Mouse (Mus musculus) heart, postnatal 25 days (tissue): ENCODE measurements around the gene Gdf15. TPM values are rescaled to one million over a fixed set of nuclear protein-coding genes. Genes with fewer than 3 reads are reported as not detected.

Source experiments
- DNase-seq: peaks from one replicate; pipeline ENCODE4 v3.0.0; 2022; ENCODE audit warnings: low spot score
- intact Hi-C: fragments of 180-260 bp; cut with DNase I; formaldehyde crosslinking; loops from one replicate; pipeline ENCODE4 v1.15.1; 2025
- total RNA-seq, 2 experiments: library from RNA; stranded (reverse); gene quantifications; 2 replicates each; pipeline ENCODE4 v1.2.3; 2021

The Gdf15 gene
- total RNA-seq, 2 experiments from 2014 or later: 0.56 to 0.73 TPM

DNA sequence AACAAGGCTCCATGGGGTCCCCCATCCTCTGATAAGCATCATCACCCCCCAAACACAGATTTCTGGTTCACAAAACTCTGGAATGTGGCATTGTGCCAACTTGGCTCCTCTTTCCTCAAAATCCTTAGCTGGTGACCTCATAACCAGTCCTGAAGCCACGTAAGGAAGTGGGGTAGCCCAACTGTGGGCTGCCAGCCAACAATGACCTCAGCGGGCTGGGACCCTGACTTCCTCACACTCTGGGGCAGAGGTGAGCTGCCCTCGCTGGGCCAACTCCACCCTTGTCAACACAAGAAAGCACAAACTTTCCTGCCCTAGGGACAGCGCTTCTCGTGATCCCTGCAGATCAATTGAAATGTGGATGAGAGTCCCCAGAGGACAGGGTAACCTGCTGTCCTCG is 1.8 kb upstream of the Gdf15 start:
- DNase-seq: peak; percentile 74
- intact Hi-C loops: no loop called here

DNA sequence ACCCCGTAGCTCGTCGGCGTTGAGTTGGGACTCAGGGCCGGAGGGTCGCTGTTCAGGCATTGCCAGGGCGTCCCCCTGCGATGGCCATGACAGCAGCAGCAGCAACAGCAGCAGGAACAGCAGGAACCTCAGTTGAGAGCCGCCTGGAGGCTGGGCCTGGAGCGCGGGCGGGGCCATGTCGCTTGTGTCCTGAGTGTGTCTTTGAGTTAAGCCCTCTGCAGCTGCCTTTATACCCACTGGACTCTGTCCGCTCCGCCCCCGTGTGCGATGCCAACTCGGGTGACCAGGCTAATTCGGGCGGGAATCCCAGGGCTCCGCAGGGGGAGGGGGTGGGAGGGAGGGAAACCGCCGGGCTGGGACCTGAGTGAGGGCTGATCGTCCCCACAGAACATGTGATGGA is 820 bp downstream of the Gdf15 start:
- intact Hi-C loops: loop anchor here (2.0 kb wide), 1 partner anchor 69 kb away; no protein-coding TSS in a partner anchor
- DNase-seq: no peak

DNA sequence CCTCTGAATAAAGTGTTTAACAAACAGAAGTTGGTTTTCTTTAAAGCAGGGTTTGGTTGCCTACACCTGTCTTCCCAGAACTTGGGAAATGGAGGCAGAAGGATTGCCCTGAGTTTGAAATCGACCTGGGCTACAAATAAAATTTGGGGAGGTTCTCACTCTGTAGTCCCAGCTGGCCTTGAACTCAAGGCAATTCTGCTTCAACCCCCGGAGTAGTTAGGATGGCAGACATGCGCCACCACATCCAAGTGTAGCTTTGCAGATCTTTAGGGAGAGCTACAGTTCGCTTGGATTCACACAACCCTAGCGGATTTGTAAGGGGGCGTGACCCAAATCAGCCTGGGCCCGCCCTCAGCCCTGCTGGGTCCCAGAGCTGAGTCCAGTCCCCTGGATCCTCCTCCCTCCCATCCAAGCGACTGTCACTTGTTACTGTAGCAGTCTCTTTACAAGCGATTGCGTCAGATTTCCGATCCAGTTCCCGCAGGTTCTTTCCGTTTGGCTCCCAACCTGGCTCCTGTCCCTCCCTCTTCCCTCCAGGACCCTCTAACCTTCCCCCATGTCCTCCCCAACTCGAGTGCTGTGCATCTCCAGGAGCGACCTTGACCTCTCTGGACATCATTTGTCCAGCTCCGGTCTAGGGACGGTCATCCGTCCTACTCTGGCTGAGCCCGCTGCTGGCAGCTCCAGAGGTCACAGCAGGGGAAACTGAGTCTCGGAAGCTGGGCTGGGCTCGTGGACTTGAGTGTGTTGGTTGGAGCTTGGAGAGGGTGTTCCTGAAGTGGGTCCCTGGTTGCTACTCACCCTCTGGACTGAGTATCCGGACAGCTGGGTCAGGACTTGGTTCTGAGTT is 1.5 kb downstream of the Gdf15 start:
- intact Hi-C loops: loop anchor here (2.0 kb wide), 1 partner anchor 70 kb away; no protein-coding TSS in a partner anchor
- peak; percentile 57 for DNase-seq

DNA sequence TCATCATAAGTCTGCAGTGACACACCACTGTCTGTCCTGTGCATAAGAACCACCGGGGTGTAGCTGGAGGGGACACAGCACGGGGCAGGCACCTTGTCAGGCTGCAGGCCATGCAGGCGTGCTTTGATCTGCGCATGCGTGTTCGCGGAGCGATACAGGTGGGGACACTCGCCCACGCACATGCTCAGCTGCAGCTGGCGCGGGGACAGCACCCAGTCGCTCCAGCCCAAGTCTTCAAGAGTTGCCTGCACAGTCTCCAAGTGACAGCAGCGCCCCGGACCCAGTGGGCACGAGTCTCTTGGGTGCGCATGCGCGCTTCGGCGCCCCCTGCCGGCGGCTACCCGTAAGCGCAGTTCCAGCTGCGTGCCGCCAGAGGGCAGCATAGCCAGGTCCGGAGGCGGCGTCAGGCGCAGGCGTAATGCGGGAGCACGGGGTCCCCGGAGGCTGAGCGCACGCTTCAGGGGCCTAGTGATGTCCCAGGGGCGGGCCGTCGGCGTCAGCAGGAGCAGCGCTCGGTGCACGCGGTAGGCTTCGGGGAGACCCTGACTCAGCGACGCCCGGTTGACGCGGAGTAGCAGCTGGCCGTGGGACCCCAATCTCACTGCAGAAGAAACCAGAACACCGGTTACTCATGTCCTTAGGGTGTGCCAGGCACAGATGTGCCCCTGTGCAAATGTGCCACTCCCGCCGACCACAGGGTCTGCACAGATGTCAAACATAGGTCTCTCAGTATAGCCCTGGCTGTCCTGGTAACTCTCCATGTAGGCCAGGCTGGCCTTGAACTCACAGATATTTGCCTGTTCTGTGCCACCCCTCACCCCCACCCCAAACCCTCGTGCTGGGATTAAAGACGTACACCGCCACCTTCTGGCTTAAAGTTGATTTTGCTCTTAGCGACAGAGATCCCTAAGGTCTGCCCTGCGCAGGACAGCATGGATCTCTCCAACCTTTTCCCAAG is 2.4 kb downstream of the Gdf15 start:
- peak; percentile 79 for DNase-seq
- intact Hi-C loops: loop anchor here (1.0 to 2.0 kb wide), 3 partner anchors 17 to 71 kb away; no protein-coding TSS in a partner anchor

DNA sequence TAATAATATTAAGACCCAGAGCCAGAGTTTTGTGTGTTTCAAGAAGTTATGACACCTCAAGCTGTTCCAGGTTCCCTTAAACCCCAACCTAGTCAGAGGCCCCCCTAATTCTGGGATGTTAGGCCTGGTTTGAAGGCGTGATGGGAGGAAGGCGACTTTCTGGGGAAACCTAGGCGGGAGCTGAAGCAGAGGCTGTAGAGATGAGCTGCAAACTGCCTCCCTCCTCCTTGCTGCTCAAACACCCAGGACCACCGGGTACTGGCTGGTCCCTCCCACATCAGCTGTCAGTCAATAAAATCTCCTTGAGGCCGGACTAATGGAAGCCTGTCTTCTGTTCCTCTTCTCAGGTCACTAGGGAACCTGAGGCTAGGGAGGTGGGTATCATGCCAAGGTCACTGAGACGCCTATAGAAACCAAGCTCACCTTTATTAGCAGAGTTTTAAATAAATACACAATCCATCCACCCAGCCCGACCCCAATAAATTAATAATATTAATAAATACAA is 3.2 kb downstream of the Gdf15 start:
- DNase-seq: no peak
- intact Hi-C loops: loop anchor here (1.0 to 2.0 kb wide), 2 partner anchors 16 to 22 kb away; no protein-coding TSS in a partner anchor

DNA sequence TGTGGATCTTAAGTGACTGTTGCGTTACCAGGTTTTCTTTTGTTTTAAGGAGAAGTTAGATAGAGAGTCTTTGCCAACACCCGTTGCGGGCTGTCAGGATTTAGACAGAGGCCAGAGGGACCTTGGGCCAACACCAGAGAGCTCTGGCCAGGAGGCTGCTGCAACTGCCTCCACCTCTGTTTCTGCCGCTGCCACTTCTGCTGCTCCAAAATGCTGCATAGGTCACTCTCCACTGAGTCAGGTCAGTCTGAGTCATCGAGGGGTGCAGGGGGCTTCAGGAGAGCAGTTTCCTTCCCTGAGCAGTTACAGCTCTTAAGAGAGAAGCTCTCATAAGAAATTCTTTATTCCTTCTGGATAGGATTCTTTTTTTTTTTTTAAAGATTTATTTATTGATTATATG is 5.2 kb downstream of the Gdf15 start:
- no peak for DNase-seq
- intact Hi-C loops: no loop called here

DNA sequence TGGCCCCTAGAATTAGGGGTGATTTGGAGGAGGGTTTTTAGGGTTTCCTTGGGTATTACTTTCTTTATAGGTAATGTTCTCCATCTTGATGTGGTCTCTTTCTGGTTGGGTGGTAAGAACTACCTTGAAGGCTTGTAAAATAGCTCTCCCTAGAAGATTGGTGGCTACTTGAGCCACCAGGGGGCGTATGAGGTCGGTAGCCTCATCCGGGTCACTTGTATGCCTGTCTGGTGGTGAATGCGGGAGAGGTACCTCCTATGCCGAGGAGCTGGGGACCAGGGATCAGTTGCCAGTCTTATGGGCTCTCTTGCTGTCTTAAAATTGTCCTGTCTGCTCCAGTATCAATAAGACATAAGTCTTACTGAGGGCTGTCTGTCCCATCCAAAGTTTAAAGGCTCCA is 7.2 kb downstream of the Gdf15 start:
- no peak for DNase-seq
- intact Hi-C loops: no loop called here

DNA sequence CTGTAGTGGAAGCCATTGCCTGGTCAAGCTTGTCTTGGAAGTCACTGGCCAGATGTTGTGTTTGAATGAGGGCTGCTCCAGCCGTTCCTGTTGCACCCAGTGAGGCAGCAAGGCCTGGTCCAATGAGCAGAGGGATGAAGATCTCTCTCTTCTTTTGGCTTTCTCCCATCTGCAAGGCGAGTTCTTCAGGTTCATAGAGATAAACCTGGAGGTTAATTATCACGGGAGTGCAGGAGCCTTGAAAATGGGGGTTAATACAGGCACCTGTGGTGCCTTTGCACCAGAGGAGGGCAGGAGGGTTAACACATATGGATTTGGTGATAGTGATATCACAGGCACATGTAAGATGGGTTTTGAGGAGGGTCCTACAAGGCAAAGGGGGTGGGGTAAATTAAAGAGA is 10.0 kb downstream of the Gdf15 start:
- intact Hi-C loops: no loop called here
- DNase-seq: no peak

DNA sequence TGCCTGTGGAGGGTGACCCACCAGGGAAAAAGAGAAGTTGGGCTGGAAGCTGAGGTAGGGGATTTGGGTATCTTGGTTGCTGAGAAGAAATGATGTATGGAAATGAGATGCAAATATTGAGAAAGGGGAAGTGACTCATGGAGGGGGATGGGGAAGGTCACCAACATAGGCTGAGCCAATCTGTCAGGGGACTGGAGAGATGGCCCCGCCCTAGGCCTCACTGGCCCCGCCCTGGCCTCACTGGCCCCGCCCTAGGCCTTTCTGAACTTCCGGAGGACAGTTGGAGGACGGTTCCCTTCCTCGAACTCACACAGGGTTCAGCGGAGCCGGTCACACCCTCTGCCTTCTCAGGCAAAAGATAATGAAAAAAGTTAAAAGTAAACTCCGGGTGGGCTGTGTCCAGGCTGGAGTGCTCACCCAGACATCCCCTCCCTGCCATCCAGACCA is 13.3 kb downstream of the Gdf15 start:
- no peak for DNase-seq
- intact Hi-C loops: no loop called here

DNA sequence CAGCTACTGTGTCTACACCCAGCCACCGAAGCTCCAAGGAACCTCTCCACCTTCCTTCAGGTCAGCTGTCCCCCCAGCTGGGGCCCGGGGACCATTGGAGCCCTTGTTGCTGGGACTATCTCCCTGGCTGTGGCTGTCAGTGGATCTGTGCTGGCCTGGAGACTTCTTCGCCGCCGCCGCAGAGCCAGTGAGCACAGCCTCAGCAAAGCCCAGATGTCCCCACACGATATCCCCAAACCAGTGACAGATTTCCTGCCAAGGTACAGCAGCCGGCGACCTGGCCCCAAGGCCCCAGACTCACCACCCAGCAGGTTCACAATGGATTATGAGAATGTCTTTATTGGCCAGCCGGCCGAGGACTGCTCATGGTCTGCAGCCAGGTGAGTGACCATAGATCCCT is 14.3 kb downstream of the Gdf15 start:
- intact Hi-C loops: no loop called here

DNA sequence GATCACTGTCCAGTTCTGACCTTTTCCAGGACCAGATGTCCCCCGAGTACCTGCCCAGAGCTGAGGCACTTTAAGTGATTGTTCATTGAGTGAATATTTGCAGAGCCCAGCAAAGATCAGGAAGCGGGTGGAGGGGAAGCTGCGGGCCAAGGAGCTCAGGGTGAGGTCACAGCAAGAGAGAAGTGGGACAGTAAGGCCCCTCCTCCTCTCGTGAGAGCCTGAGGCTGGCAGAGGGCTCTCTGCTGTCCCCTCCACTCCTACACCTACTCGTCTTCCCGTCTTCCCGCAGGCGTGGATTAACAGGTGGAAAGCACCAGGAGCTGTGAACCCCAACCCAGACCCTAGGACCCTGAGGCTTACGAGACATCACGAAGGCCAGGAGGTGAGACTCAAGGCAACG is 15.6 kb downstream of the Gdf15 start:
- DNase-seq: no peak
- intact Hi-C loops: no loop called here

More for the DNA sequence above, 14.3 kb downstream of the Gdf15 start:
- no peak for DNase-seq

DNA sequence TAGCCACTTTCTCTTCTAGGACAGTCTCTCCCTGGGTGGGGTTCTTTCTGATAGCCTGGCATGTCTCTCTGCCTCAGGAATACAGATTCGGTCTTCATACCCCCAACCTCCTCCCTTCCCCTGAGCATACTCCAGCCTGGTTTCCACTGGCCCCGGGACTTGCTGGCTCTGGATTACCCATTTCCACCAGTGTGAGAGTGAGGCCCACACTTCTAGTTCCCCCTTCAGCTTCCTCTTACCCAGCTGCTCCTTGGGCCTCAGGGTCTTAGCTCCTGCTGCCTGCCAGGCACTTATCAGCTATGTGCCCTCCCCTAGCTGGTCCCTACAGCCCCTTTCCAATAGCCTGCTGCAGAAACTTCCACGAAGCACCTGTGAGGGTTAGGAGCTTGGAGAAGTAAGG is 16.4 kb downstream of the Gdf15 start, which contains the start of gene Lrrc25:
TSS of gene Lrrc25 (plus strand) at position 262 of the 400 bp plus-strand sequence.
- DNase-seq: no peak
- intact Hi-C loops: no loop called here

DNA sequence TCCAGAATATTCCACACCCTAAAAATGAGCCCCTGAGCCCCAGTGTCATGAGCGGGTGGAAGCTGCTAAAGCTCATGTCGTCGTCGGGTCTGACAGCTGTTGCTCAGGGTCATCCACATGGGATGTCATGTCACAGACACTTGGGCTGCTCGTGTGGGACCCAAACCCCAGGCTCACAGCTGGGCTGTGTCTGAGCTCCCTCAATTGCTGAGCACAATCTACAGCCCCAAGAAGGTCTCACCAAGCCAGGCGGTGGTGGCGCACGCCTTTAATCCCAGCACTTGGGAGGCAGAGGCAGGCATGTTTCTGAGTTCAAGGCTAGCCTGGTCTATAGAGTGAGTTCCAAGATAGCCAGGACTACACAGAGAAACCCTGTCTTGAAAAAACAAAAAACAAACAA is 17.0 kb downstream of the Gdf15 start:
- intact Hi-C loops: no loop called here
- DNase-seq: no peak

DNA sequence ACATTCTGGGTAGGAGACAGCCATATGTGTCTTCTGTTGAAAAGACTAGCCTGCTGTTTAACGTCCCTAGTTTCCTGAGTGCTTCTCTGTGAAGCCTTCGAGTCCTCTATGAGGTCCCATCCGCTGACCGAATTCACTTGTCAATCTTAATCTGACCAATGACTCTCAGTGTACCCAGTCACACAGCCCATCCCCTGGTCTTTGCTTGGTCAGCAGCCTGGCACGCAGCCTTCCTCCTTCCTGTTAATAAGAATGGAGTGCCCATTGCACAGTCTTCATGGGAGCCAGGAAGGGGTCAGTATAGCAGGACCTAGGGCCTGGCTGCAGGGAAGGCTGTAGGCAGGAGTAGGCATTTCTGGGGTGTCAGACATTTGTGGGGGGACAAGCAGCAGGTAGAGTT is 17.8 kb downstream of the Gdf15 start:
- intact Hi-C loops: loop anchor here (5.0 kb wide), 2 partner anchors 38 to 143 kb away; no protein-coding TSS in a partner anchor

DNA sequence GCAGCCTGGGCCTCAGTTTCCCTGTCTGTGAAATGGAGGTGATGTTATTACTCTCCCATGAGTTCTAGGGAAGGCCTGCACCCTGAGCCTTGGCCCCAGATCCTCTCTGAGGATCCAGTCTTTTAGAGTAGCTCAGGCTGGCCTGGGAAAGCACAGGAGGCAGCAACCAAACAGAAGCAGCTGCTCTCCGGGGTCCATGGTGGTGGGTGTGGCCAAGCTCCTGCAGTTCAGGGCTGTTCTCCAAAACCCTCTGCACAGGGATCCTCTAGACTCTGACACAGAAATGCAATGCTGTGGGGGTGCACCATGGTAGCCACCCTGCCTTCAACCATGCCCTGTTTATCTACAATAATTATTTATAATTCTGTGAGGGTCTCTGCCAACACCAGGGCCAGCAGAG is 18.5 kb downstream of the Gdf15 start:
- no peak for DNase-seq
- intact Hi-C loops: loop anchor here (2.0 to 5.0 kb wide), 3 partner anchors 15 to 144 kb away; no protein-coding TSS in a partner anchor

More for the DNA sequence above, 17.8 kb downstream of the Gdf15 start:
- DNase-seq: no peak

DNA sequence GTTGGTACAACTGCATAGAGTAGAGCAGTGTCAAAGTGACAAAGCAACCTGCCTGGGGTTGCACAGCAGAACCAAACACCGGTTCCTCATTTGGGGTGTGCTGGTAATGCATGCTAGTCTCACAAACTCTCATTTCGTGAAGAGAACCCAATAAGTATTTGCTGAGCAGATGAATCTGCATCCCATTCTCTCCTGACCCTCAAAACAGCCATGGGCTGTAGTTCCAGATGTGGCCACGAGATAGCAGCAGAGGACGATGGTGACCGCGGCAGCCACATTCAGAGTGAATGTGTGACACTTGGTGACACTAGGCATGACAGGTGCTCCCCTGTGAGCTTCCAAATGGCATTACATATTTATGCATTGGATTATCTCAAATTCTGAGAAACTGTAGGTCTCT is 20.4 kb downstream of the Gdf15 start:
- peak; percentile 73 for DNase-seq

DNA sequence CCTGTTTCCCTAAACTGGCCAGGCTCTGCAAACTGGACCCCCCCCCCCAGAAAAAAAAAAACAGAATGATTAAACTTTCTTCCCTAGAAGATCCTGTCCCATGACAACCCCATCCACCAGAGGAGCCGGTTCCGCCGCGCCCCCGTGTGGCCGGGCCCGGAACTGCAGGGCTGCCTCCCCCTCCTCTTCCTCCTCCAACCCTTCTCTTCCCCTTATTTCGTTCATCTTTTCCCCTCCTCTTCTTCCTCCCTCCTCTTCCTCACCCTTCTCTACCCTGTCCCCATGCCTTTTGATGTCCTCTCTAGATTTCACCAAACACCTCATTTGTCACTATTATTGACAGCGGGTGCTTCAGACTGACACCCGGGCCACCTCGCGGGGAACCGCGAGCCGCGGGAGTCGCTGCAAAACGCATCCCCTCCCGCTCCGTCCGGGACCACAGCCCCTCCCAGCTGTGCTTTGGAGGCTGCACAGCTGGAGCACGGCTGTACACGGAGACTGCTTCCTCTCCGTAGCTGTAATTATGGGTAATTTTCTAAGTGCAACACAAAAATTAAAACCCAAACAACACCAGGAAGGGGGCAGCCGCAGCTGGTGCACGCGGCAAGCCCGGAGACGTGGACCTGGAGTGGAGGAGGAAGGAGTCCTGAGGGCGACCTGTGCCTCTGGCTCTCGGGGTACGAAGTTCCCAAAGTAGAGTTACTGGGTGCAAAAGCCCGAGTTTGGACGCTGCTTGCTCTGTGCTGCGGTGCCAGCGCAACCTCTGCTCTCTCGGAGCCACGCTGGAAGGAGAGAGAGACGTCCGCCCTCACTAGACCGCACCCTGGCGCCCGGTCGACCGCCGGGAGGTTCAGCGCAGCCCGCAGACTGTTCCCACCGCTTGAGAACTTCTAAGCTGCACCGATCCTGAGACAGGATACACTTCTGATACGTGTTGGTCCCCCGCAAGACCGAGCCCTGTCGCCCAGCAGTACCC is 21.2 kb downstream of the Gdf15 start:
- intact Hi-C loops: loop anchor here (2.0 to 5.0 kb wide), 3 partner anchors 41 to 146 kb away; no protein-coding TSS in a partner anchor
- DNase-seq: peak; percentile 77

More for the DNA sequence above, 20.4 kb downstream of the Gdf15 start:
- intact Hi-C loops: loop anchor here (2.0 to 5.0 kb wide), 4 partner anchors 17 to 145 kb away; no protein-coding TSS in a partner anchor
